Mouse (Mus musculus) spleen, adult 2 months (tissue): ENCODE measurements at regions not wholly inside any gene's neighbourhood (a gene's known extent, or its start where the extent isn't known, plus 50 kb on each side); places are given as distances from the start of the nearest gene placed in this dataset.

ENCODE experiments used
- CTCF ChIP-seq: fragments of 200-500 bp; IDR thresholded peaks from 2 replicates; pipeline ENCODE4 v1.5.1; 2011; ENCODE audit warnings: mild to moderate bottlenecking, inconsistent platforms; ENCODE audit not compliant: insufficient read depth, insufficient read length, insufficient replicate concordance; ENCODE audit errors: extremely low read depth
- POLR2A ChIP-seq: fragments of 200-500 bp; IDR thresholded peaks from 2 replicates; pipeline ENCODE4 v1.6.1; 2011; ENCODE audit warnings: low read depth, low read length, inconsistent platforms

DNA sequence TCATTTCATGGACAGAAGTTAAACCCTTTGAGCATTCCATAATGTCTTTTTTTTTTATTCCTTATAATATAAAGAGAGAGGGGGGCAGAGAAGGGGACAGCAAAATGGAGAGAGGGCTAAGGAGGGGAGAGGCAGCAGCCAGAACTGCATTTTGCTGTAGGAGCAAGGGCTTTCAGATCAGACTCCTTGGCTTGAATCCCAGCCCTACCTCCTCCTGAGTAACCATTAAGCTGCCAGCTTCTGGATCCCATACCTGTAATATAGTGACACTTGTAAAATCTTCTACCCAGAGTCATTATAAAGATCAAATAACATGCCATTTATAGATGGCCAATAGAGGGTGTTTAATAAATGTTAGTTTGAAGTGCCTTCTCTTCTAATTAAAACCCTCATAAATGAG lies 339.6 kb upstream of the Rag2 start:
- TF ChIP-seq CTCF (no peak), POLR2A (no peak)
